Mouse (Mus musculus): Measurements from ENCODE around the gene S1pr5. TPM values are rescaled to one million over a fixed set of nuclear protein-coding genes. Genes with fewer than 3 reads are reported as not detected.

The S1pr5 gene
- polyA plus RNA-seq, 1 experiment from 2014 or later: 0.39 TPM

DNA sequence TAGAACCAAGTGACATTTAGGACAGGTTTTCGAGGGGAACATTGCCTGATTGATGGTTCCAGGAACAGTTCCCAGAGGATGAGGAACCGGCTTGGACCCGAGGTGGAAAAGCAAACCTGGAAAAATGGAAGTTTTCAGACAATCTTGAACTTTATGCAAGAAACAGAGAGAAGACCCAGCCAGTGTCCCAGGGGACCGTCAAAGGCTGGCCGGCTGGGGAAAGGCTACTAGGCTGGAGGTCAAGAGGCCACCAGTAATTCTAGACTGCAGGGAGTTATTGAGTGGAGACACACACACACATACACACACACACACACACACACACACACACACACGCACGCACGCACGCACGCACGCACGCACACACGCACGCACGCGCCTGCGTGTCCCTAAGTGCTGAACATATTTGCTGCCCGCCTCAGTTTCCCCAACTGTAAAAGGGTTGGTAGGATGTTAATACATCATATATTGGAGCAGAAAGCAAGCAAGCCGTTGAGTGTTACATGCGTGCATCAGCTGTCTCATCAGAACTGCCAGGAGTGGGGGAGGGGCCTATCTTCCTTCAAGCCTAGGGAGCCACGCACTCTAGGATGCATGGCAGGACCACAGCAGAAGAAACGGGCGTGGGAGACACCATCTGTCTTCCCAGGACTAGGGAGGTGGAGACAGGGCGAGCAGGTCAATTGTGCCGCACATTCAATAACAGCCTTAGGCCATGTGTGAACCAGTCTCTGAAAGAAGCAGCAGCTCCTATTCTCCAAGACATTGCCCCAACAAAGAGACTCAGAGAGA, 32.0 kb downstream of the S1pr5 start:
- no peaks in the 10 kb centered on the region for H3K36me3 ChIP-seq (ENCODE audit: control insufficient read depth, insufficient read depth, low read length)
- H3K4me1 ChIP-seq (ENCODE audit: control insufficient read depth, insufficient read depth, low read length): no peaks in the 10 kb centered on the region
- DNase-seq (ENCODE audit: low spot score) (no peak), ATAC-seq (ENCODE audit: insufficient number of reproducible peaks, low FRiP score, low TSS enrichment, low read depth) (no peak)
- H3K27me3 ChIP-seq (ENCODE audit: control insufficient read depth, insufficient read depth, low read length): no peaks in the 10 kb centered on the region
- H3K4me3 ChIP-seq (ENCODE audit: low read depth, low read length): no peak overlapping the region
- WGBS: 64% methylated on average over 25 of the region's 25 CpGs
- H3K9ac ChIP-seq (ENCODE audit: low read length): no peak overlapping the region
- H3K4me2 ChIP-seq (ENCODE audit: low read depth, severe bottlenecking): no peak overlapping the region
- H3K27ac ChIP-seq (replicated peaks; ENCODE audit: low read depth, low read length): no peak overlapping the region
- H3K9me3 ChIP-seq (ENCODE audit: control insufficient read depth, low read length): no peaks in the 10 kb centered on the region

DNA sequence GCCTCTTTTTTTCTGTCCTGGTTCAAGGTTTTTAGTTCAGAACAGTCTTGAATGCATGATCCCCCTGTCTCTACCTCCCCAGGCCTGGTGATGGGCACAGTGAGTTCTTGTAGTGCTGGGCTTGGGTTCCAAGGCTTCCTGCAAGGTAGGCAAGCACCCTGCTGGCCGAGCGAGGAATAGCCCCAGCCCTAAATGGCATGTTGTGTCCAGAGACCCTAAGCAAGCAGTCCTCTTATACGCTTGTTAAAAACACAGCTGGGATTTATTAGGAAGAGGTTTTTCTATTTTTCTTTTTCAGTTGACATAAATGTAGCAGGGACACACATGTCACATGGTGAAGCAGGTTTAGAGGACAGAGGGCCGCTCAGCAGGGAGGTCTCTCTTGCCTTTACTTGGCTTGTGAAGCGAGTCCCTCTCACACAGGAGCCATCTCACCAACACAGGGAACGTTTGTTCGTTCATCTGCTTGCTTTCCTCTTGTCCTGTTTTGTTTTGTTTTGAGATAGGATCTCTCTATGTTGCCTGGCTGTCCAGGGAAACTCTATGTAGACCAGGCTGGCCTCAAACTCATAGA, 34.5 kb downstream of the S1pr5 start:
- peak; percentile 78 for DNase-seq (ENCODE audit: low spot score)
- Histone ChIP-seq H3K9ac (ENCODE audit: low read length) (no peak overlapping the region), H3K4me1 (ENCODE audit: control insufficient read depth, insufficient read depth, low read length) (no peaks in the 10 kb centered on the region)

DNA sequence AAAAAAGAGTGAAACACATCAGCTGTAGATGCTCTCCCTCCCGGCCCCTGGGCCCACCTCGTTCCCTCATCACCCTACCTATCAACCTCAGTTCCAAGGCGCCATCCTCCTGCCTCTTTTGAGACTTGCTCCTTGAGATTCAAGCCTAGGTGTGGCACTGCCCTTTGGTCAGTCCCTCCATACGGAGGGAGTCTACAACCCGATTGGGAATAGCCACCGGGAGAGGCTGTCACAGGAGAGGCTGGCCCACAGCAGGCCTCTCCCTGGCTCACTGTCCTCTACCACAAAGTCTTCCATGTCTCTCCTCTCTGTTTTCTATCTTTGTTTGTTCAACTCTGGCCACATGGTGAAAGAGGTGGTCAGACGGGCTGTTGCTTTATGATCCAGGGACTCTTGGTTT, 36.6 kb downstream of the S1pr5 start:
- no peaks in the 10 kb centered on the region for H3K36me3 ChIP-seq (ENCODE audit: control insufficient read depth, insufficient read depth, low read length)
- H3K27me3 ChIP-seq (ENCODE audit: control insufficient read depth, insufficient read depth, low read length): no peaks in the 10 kb centered on the region
- no peak overlapping the region for H3K4me3 ChIP-seq (ENCODE audit: low read depth, low read length)
- no peak overlapping the region for H3K9ac ChIP-seq (ENCODE audit: low read length)
- no peak overlapping the region for H3K4me2 ChIP-seq (ENCODE audit: low read depth, severe bottlenecking)
- DNase-seq (ENCODE audit: low spot score): no peak
- no peaks in the 10 kb centered on the region for H3K4me1 ChIP-seq (ENCODE audit: control insufficient read depth, insufficient read depth, low read length)
- WGBS: 91% methylated on average over 7 of the region's 7 CpGs
- no peaks in the 10 kb centered on the region for H3K9me3 ChIP-seq (ENCODE audit: control insufficient read depth, low read length)
- no peak for ATAC-seq (ENCODE audit: insufficient number of reproducible peaks, low FRiP score, low TSS enrichment, low read depth)
- no peak overlapping the region for H3K27ac ChIP-seq (replicated peaks; ENCODE audit: low read depth, low read length)

More for the DNA sequence above, 34.5 kb downstream of the S1pr5 start:
- Histone ChIP-seq H3K27ac (replicated peaks; ENCODE audit: low read depth, low read length) (no peak overlapping the region), H3K4me3 (ENCODE audit: low read depth, low read length) (no peak overlapping the region), H3K27me3 (ENCODE audit: control insufficient read depth, insufficient read depth, low read length) (no peaks in the 10 kb centered on the region), H3K4me2 (ENCODE audit: low read depth, severe bottlenecking) (no peak overlapping the region), H3K9me3 (ENCODE audit: control insufficient read depth, low read length) (no peaks in the 10 kb centered on the region), H3K36me3 (ENCODE audit: control insufficient read depth, insufficient read depth, low read length) (no peaks in the 10 kb centered on the region)
- 0 out of 2 replicates have a peak, but pooled peaks have one; percentile 44 for ATAC-seq (ENCODE audit: insufficient number of reproducible peaks, low FRiP score, low TSS enrichment, low read depth)
- 37% methylated on average over 7 of the region's 7 CpGs for WGBS

DNA sequence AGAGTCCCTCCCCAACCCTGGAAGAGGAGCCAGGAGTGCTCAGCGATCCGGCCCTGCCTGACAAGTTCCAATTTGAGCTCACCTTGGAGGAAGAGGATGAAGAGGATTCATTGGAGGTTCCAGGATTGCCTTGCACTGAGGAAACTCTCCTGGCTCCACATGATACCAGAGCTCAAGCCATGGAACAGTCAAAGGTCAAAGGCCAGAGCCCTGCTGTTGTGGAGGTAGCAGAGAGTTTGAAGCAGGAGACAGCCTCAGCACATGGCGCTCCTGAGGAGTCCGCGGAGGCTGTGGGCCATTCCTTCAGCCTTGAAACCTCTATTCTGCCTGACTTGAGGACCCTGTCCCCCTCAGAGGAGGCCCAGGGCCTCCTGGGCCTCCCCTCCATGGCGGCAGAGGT, 37.4 kb downstream of the S1pr5 start:
- WGBS: 78% methylated on average over 6 of the region's 6 CpGs
- no peak overlapping the region for H3K27ac ChIP-seq (replicated peaks; ENCODE audit: low read depth, low read length)
- H3K4me3 ChIP-seq (ENCODE audit: low read depth, low read length): no peak overlapping the region
- DNase-seq (ENCODE audit: low spot score): no peak
- H3K4me1 ChIP-seq (ENCODE audit: control insufficient read depth, insufficient read depth, low read length): no peaks in the 10 kb centered on the region
- no peaks in the 10 kb centered on the region for H3K9me3 ChIP-seq (ENCODE audit: control insufficient read depth, low read length)
- no peaks in the 10 kb centered on the region for H3K36me3 ChIP-seq (ENCODE audit: control insufficient read depth, insufficient read depth, low read length)
- H3K27me3 ChIP-seq (ENCODE audit: control insufficient read depth, insufficient read depth, low read length): no peaks in the 10 kb centered on the region
- H3K9ac ChIP-seq (ENCODE audit: low read length): no peak overlapping the region
- no peak for ATAC-seq (ENCODE audit: insufficient number of reproducible peaks, low FRiP score, low TSS enrichment, low read depth)
- no peak overlapping the region for H3K4me2 ChIP-seq (ENCODE audit: low read depth, severe bottlenecking)

DNA sequence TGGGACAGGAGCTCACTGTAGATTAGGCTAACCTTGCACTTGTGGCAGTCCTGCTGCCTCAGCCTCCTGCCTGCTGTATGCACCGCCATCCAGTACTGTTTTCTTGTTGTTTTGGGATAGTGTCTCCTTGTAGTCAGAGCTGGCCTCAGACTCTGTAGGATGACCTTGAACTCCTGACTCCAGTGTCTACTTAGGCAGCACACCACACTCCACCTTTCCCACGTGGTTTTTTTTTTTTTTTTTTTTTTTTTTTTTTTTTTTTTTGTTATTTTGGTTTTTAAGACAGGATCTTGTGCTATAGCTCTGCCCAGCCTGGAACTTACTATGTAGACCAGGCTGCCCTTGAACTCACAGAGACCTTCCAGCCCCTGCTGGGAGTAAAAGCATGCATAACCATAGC, 39.6 kb downstream of the S1pr5 start:
- ATAC-seq (ENCODE audit: insufficient number of reproducible peaks, low FRiP score, low TSS enrichment, low read depth) (no peak), DNase-seq (ENCODE audit: low spot score) (no peak)
- H3K4me2 ChIP-seq (ENCODE audit: low read depth, severe bottlenecking): no peak overlapping the region
- no peaks in the 10 kb centered on the region for H3K27me3 ChIP-seq (ENCODE audit: control insufficient read depth, insufficient read depth, low read length)
- H3K36me3 ChIP-seq (ENCODE audit: control insufficient read depth, insufficient read depth, low read length): no peaks in the 10 kb centered on the region
- no peak overlapping the region for H3K9ac ChIP-seq (ENCODE audit: low read length)
- H3K4me3 ChIP-seq (ENCODE audit: low read depth, low read length): no peak overlapping the region
- H3K9me3 ChIP-seq (ENCODE audit: control insufficient read depth, low read length): no peaks in the 10 kb centered on the region
- 75% methylated on average over 2 of the region's 2 CpGs for WGBS
- no peak overlapping the region for H3K27ac ChIP-seq (replicated peaks; ENCODE audit: low read depth, low read length)
- peaks cover 8% of the 10 kb centered on the region; the same call in 1 of the 2 replicates for H3K4me1 ChIP-seq (ENCODE audit: control insufficient read depth, insufficient read depth, low read length)

DNA sequence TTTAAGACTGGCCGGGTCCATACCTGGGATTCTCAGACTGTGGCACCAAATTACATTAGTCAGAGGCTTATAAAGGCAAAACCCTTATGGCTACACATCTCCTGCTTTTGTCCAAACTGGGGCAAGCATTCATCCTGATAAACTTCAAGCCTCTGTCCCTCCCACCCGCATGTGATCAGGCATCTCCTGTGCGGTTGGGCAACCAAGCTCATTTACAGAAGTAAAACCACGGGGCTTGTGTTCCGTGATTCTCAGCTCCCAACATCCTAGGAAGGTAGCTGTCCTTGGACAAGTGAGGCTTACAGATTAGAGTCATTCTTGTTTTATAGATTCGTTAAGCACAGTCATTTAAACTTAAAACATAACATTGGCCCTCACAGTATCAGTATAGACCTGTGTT, 41.4 kb downstream of the S1pr5 start:
- no peak overlapping the region for H3K4me2 ChIP-seq (ENCODE audit: low read depth, severe bottlenecking)
- 89% methylated on average over 6 of the region's 6 CpGs for WGBS
- H3K36me3 ChIP-seq (ENCODE audit: control insufficient read depth, insufficient read depth, low read length): no peaks in the 10 kb centered on the region
- no peak for ATAC-seq (ENCODE audit: insufficient number of reproducible peaks, low FRiP score, low TSS enrichment, low read depth)
- H3K4me3 ChIP-seq (ENCODE audit: low read depth, low read length): no peak overlapping the region
- H3K27ac ChIP-seq (replicated peaks; ENCODE audit: low read depth, low read length): no peak overlapping the region
- H3K9me3 ChIP-seq (ENCODE audit: control insufficient read depth, low read length): no peaks in the 10 kb centered on the region
- no peak for DNase-seq (ENCODE audit: low spot score)
- H3K9ac ChIP-seq (ENCODE audit: low read length): no peak overlapping the region
- H3K27me3 ChIP-seq (ENCODE audit: control insufficient read depth, insufficient read depth, low read length): no peaks in the 10 kb centered on the region
- peaks cover 8% of the 10 kb centered on the region; the same call in 1 of the 2 replicates for H3K4me1 ChIP-seq (ENCODE audit: control insufficient read depth, insufficient read depth, low read length)

DNA sequence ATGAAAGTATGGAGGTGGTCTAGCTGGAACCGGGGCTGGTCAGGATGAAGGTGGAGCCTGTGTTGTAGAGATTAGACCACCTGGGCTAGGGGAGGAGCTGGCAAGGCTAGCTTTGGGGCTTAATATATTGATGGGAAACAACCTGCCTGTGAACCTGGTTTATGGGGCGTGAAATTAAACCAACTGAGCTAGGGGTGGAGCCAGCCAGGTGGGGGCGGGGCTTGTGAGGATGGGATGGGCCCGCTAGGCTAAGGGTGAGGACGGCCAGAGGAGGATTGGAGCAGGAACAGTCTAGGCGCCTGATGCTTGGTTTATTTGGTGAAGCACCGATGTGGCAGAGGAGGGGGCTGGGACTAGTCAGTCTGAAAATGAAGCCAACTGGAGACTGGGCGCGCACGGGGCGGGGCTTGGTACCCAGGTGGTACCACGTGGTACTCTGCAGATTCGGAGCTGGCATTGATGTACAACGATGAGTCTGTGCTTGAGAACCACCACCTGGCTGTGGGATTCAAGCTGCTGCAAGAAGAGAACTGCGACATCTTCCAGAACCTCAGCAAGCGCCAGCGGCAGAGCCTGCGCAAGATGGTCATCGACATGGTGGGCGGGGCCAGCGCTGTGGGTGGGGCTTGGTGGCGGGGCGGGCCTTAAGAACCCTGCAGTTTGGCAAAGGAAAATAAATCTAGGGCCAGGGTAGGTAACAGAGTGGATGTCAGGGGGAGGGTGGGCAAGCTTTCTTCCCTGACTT, 43.5 kb downstream of the S1pr5 start:
- H3K4me1 ChIP-seq (ENCODE audit: control insufficient read depth, insufficient read depth, low read length): peaks cover 8% of the 10 kb centered on the region; the same call in 1 of the 2 replicates

DNA sequence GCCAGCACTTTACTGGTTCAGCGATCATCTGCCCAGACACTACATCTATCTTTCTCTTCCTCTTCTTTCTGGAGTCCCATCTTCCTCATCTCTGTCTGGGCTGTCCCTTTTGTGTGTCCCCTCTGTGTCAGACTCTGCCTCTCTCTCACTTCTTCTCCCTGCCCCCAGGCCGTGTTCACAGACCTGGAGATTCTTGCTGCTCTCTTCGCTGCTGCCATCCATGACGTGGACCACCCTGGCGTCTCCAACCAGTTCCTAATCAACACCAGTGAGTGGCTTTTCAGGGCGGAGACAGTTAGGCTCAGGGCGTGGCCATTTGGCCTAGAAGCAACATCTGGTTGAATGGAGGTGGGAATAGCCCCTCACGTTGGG, 44.1 kb downstream of the S1pr5 start:
- Histone ChIP-seq H3K36me3 (ENCODE audit: control insufficient read depth, insufficient read depth, low read length) (no peaks in the 10 kb centered on the region), H3K9ac (ENCODE audit: low read length) (no peak overlapping the region), H3K27me3 (ENCODE audit: control insufficient read depth, insufficient read depth, low read length) (no peaks in the 10 kb centered on the region), H3K4me3 (ENCODE audit: low read depth, low read length) (peak overlapping the region; percentile 41), H3K4me2 (ENCODE audit: low read depth, severe bottlenecking) (peak overlapping the region; percentile 46; the same call in 1 of the 2 replicates), H3K4me1 (ENCODE audit: control insufficient read depth, insufficient read depth, low read length) (peaks cover 8% of the 10 kb centered on the region; the same call in 1 of the 2 replicates), H3K9me3 (ENCODE audit: control insufficient read depth, low read length) (no peaks in the 10 kb centered on the region), H3K27ac (replicated peaks; ENCODE audit: low read depth, low read length) (no peak overlapping the region)
- ATAC-seq (ENCODE audit: insufficient number of reproducible peaks, low FRiP score, low TSS enrichment, low read depth) (0 out of 2 replicates have a peak, but pooled peaks have one; percentile 10), DNase-seq (ENCODE audit: low spot score) (no peak)
- WGBS: 20% methylated on average over 8 of the region's 8 CpGs

More for the DNA sequence above, 43.5 kb downstream of the S1pr5 start:
- no peaks in the 10 kb centered on the region for H3K27me3 ChIP-seq (ENCODE audit: control insufficient read depth, insufficient read depth, low read length)
- no peaks in the 10 kb centered on the region for H3K9me3 ChIP-seq (ENCODE audit: control insufficient read depth, low read length)
- ATAC-seq (ENCODE audit: insufficient number of reproducible peaks, low FRiP score, low TSS enrichment, low read depth): peak; percentile 61
- H3K4me3 ChIP-seq (ENCODE audit: low read depth, low read length): peak overlapping the region; percentile 41
- peak; percentile 70 for DNase-seq (ENCODE audit: low spot score)
- WGBS: 4% methylated on average over 23 of the region's 23 CpGs
- H3K4me2 ChIP-seq (ENCODE audit: low read depth, severe bottlenecking): peak overlapping the region; percentile 46
- H3K36me3 ChIP-seq (ENCODE audit: control insufficient read depth, insufficient read depth, low read length): no peaks in the 10 kb centered on the region
- H3K9ac ChIP-seq (ENCODE audit: low read length): peak overlapping the region; percentile 35; the same call in 1 of the 2 replicates
- H3K27ac ChIP-seq (replicated peaks; ENCODE audit: low read depth, low read length): no peak overlapping the region

Data from limb, embryonic 11.5 days (tissue).